Mouse (Mus musculus): Measurements from ENCODE around the gene Olfr961. TPM values are rescaled to one million over a fixed set of nuclear protein-coding genes. Genes with fewer than 3 reads are reported as not detected.

The Olfr961 gene
- polyA plus RNA-seq (2017; shearing (Covaris generic)), result under 1 TPM in 1 of 2 experiments, not detected in 1; 0.18 TPM

- ATAC-seq, result no peak
These were observed at the start of gene Olfr961 for GRCm38 (mm10) chr9:39644785-39645184. Gene Olfr961 (plus strand): TSS chr9:39645085.

- no peak for ATAC-seq
These were observed 42.2 kb upstream of the Olfr961 start for GRCm38 (mm10) chr9:39602536-39603332.

- no peak for ATAC-seq
These were observed 41.5 kb upstream of the Olfr961 start for GRCm38 (mm10) chr9:39603333-39603845.

- ATAC-seq, result no peak
These were observed 40.9 kb upstream of the Olfr961 start, which contains the start of gene AW551984 for GRCm38 (mm10) chr9:39603999-39604453. Gene AW551984 (minus strand): TSS chr9:39604403.

GRCm38 (mm10) chr9:39608497-39608896 lies 36.4 kb upstream of the Olfr961 start:
- ATAC-seq, result no peak

GRCm38 (mm10) chr9:39610355-39610754 lies 34.5 kb upstream of the Olfr961 start, which contains the start of gene Olfr148:
Gene Olfr148 (plus strand): TSS chr9:39610655.
- ATAC-seq, result no peak

- no peak for ATAC-seq
These were observed 32.9 kb upstream of the Olfr961 start for GRCm38 (mm10) chr9:39611953-39612352.

GRCm38 (mm10) chr9:39621073-39621472 lies 23.8 kb upstream of the Olfr961 start, which contains the start of gene Olfr960:
Gene Olfr960 (plus strand): TSS chr9:39621373.
- no peak for ATAC-seq

- no peak for ATAC-seq
These were observed 21.1 kb upstream of the Olfr961 start for GRCm38 (mm10) chr9:39623783-39624182.

- ATAC-seq, result no peak
These were observed 20.2 kb upstream of the Olfr961 start for GRCm38 (mm10) chr9:39624711-39625110.

GRCm38 (mm10) chr9:39629069-39629468 lies 15.8 kb upstream of the Olfr961 start:
- no peak for ATAC-seq

GRCm38 (mm10) chr9:39633913-39634594 lies 10.8 kb upstream of the Olfr961 start:
- ATAC-seq, result no peak

- no peak for ATAC-seq
These were observed 2.5 kb downstream of the Olfr961 start for GRCm38 (mm10) chr9:39647382-39647781.

GRCm38 (mm10) chr9:39654756-39655396 lies 10.0 kb downstream of the Olfr961 start:
- no peak for ATAC-seq

- ATAC-seq, result no peak
These were observed 22.0 kb downstream of the Olfr961 start, which contains the start of gene Olfr963 for GRCm38 (mm10) chr9:39666905-39667304. Gene Olfr963 (plus strand): TSS chr9:39667205.

- no peak for ATAC-seq
These were observed 24.8 kb downstream of the Olfr961 start for GRCm38 (mm10) chr9:39669723-39670122.

GRCm38 (mm10) chr9:39674820-39675219 lies 29.9 kb downstream of the Olfr961 start:
- no peak for ATAC-seq

- ATAC-seq, result no peak
These were observed 33.7 kb downstream of the Olfr961 start for GRCm38 (mm10) chr9:39678557-39678956.

- ATAC-seq, result no peak
These were observed 34.4 kb downstream of the Olfr961 start for GRCm38 (mm10) chr9:39679280-39679679.
